Mouse (Mus musculus): ENCODE results near the gene Fam209.

The Fam209 gene

DNA sequence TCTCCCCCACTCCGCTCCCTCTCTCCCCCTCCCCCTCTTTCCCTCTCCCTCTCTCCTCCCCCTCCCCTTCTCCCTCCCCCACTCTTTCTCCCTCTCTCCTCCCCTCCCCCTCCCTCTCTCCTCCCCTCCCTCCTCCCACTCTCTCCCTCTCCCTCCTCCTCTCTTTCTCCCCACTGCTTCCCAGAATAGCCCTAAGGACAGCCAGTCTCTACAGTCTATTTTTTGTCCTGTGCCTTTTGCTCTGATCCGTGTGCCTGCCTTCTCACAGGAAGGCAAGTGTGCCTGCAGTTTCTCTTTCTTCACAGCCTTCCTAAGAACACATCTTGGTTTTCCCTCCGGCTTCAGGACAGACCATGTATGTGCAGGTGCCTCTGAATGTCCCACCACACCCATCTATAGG lies 5.0 kb downstream of the Fam209 start:
- no peak for DNase-seq (ENCODE audit: low spot score in 2 of 2)

DNA sequence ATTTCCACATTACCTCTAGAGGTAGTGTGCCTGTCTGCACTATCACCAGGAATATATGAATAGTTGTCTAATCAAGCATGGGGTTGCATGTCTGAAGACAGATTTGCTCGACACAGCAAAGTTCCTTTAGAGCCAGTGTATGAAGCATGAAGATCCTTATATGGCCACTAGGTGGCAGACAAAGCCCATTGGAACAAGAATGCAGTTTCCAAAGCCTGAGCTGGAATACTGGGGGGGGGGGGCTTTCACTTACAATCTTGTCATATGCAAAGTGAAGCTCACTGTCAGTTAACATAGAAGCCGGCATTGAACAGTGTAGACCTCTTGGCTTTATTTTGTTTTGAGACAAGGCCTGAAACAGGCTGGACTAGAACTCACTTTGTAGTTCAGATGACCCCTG lies 5.5 kb downstream of the Fam209 start:
- peak in 1 of 2 experiments; percentile 45 for DNase-seq (ENCODE audit: low spot score in 2 of 2)

DNA sequence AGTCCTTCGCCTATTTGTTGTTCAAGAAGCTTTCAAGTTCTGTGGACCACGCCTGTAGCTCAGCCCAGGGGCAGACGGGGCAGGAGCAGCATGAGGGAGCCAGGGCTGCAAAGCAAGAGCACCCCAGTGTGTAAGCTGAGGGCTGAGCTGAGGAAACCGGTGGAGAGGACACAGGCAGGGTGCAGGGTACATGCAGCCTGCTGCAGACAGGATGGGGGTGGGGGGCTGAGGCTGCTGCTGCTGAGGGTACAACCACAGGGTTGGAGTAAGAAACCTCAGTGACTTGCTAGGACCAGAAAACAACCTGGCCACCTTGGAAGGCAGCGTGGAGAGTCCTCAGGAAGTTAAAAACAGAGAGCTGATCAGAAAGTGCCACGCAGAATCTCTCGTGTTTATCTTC lies 8.0 kb downstream of the Fam209 start:
- DNase-seq (ENCODE audit: low spot score in 2 of 2), result no peak

DNA sequence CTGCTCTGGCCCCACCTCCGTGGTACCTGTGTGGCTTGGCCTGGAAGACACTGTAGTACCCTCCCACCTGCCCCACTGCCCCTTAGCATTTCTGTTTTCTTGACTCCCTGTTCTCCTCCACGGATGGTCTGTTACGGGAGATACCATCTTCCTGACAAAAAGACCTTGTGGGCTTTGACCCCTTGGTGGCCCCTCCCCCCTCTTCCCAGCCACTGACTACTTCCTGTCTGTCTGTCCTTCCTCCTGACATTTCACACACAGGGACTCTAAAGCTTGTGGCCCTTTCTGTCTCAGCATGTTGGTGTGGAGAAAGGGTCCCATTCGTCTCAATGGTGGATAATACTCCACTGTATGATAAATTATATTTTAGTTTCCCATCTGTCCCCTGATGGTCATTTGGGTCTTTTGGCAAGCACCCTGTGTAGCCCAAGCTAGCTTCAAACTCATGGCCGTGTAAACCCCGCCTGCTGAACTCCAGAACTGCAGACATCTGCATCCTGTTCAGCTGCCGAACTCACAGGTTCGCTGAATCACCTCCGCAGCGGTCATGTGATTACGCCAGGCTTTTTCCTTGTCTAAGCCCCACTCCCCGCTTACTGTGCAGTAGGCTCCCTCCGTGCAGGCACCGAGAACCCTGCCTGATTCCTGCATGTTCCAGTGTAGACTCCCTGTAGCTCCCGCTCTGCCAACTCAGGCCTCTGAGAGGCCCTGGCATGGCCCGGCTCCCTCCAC lies 9.5 kb downstream of the Fam209 start:
- DNase-seq (ENCODE audit: low spot score in 2 of 2), result no peak

DNA sequence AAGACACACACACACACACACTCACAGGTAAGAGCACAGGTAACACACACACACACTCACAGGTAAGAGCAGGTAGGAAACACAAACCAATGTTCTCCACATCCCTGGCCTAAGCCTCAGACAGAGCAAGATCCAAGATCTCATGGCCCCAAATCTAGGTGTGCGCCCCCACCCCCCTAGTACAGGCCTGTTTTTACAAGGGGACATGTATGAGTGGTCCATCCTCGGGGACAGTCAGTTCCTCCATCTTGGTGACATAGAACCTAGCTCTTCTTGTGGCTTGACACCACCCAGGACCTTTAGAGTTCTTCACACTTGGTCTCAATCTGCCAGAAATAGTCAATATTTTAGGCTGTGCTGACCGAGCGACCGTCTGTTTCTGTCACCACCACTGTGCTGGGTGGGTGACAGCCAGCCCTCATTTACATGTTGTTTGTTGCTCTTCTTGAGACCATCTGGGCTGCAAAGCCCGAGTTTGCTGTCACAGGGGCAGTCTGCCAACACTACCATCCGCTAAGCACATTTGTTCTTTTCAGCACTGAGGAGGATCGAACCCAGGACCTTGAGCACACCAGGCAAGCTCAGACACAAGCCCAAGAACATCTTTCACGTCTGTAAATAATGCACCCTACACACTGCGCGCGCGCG lies 11.6 kb downstream of the Fam209 start:
- no peak for DNase-seq (ENCODE audit: low spot score in 2 of 2)

DNA sequence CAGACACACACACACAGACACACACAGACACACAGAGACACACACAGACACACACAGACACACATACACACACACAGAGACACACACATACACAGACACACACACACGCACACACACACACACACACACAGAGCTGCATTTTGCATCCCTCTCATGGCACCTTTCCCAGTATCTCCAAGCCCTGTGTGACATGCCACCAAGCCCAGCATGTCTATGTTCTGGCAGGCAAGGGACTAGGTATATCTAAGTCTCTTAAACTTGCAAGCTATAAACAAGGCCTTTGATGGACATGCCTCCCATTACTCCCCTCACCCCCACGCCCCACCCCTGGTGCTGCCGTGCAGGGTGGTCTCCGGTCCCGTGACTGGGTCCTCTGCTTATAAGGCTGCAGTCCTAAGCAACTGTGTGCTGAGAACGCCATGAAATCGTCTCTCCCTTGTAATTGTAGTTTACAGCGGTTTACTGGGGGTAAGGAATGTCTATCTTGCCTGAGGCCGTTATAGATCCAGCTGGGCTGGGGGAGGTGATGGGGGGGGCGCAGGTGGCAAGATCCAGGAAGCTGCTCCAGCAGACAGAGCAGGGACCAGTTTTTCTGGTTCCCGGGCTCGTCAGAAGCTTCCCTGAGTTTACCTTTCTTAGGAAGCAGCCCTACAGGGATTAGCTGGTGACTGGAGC lies 12.5 kb downstream of the Fam209 start:
- DNase-seq (ENCODE audit: low spot score in 2 of 2), result no peak

DNA sequence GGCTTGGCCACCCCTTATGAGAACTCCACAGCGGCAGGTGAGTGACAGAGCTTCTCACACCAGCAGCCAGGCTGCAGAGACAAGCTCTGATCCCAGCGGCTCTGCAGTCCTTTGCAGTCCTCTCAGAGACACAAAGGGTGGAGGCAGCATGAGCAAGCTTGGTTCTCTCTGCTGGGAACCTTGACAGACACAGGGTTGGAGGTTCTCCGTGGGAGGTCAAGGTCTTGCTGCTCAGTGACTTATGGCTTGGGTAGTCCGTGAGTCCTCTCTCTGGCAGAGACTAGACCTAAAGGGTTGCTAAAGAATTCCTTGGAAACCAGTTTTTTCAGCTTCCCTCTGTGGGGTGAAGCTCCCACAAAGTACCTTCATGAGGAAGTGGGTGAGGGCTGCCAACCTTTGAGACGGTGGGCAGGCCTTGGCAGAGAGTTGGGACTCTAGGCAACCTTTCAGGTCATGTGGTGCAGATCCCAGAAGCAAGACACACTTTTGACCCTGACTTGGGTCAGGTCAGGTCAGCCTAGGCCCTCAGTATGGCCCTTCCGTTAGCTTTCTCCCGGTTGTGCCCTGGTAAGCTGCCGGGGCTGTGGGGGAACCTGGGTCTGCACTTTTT lies 24.5 kb downstream of the Fam209 start:
- DNase-seq (ENCODE audit: low spot score in 2 of 2), result no peak

DNA sequence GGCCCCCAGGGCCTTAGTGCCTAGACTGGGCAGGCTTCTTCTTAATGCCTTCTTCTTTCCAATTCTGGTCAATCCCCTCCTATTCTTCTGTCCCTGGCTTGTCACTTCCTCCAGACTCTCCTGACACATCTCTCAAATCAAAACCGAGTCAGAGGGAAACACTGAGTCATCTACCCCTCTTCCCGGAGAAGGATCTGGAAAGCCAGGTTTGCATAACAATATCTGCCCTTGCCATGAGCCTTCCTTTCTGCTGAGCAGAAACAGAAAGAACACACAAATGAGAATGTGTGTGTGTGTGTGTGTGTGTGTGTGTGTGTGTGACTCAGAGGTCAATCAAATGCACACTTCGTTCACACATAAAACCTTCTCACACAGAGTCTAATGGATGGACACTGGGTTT lies 26.5 kb downstream of the Fam209 start:
- DNase-seq (ENCODE audit: low spot score in 2 of 2), result no peak

DNA sequence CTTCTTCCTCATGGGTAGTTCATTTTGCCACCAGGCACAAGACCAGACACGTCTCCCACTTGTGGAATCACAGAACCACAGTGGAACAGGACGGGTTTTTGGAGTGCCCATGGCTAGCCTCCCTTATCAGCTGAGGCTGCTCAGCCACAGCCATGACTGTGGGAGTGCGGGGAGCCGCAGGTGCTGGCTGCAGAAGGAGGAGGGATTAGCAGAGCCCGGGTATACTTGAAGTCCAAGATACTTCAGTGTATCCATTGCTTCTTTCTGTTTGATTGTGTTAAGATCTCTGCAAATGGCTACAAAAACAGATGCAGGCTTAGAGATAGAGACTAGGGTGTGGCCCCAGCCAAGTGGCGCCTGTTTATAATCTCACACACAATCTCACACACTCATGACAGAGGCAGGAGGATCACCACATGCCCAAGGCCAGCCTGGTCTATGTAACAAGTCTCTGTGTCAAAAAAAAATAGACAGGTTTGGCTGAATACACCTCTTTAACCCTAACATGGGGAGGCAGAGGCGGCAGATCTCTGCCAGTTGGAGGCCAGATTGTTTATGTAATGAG lies 28.5 kb downstream of the Fam209 start:
- DNase-seq (ENCODE audit: low spot score in 2 of 2), result no peak

DNA sequence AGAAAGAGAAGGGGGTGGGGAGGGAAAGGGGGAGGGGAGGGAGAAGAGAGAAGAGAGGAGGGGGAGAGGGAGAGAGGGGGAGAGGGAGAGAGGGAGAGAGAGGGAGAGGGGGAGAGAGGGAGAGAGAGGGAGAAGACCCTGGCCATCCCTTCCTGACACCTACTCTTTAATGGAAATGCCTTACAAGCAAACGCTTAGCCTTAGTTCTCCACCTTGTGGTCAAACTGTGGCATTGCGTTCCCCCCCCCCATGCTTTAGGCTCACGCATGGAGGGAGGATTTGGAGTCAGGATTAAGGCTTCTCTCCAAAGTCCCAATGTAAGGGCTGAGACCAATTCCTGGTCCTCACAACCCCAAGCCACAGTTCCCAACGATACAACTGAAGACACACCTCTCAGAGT lies 29.0 kb downstream of the Fam209 start:
- no peak for DNase-seq (ENCODE audit: low spot score in 2 of 2)

DNA sequence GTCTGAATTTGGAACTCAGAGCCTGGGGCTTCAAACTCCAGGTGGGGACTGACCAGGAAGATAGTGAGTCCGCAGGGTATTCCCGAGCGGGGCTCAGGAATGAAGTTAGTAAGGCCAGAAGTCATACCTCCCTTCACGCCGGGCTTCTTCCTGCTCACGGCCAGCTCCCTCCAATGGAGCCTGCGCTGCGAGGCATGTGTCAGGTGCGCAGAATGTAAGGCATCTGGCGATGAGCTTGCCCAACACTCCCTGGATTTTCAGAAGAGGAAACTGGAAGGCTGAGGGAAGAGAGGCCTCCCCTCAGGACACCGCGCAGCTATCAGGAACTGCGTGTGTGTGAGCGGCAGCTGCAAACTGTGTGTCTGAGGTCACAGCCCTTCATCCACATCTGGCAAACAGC lies 29.8 kb downstream of the Fam209 start:
- no peak for DNase-seq (ENCODE audit: low spot score in 2 of 2)

DNA sequence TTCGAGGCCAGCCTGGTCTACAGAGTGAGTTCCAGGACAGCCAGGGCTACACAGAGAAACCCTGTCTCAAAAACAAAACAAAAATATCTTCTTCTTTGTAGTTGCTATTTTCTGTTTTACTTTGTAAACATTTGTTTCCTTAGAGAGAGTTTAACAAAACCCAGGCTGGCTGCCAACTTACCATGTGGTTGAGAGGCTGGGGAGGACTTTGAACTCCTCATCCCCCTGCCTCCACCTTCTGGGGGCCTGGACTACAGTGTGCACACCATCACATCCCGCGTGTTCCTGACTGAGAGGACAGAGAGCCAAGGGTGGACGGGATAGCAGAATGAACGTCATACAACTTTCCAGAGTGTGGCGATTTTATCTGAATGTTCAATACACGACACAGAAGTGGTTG lies 33.8 kb downstream of the Fam209 start:
- no peak for DNase-seq (ENCODE audit: low spot score in 2 of 2)

DNA sequence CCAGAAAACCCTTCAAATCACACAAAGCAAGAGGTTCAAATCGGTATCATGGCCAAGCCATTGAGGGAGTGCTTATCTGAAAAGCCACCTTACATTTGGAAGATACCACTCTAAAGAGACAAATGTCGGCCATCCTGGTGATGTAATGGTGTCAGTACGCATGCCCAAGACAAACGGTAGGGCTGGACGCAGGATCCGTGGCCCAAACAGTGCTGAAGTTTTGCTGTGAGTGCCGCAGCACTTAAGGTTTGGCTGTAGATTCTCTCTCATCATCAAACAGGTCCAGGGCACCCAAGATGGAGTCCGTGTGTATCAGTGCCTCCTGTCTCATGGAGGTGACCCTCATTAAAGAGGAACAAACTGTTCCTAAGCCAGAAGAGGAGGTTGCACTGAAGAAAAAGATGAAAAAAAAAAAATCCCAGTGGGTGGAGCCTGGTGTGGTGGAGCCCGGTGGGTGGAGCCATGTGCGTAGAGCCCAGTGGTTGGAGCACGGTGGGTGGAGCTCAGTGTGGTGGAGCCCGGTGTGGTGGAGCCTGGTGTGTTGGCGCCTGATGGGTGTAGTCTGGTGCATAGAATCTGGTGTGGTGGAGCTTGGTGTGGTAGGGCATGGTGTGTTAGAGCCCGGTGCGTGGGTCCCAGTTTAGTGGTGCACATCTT lies 37.9 kb downstream of the Fam209 start:
- DNase-seq (ENCODE audit: low spot score in 2 of 2), result no peak

DNA sequence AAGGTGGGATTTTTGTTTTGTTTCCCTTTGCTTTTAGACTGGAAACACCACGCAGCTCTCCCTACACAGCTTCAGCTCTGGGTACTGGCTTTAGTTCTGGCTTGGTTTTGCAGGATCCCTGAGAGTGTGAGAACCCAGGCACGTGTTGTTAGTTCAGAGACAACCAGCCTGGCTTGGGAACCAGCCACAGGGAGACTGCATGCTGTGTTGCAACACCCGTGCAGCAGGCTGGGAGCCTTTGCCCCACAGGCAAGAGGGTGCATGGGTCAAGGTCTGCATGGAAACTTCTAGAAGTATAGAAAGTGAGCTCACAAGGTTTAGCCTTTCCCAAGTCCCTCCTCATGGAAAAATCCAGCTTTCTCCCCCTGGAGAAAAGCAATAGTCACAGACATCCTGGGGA lies 38.6 kb downstream of the Fam209 start:
- no peak for DNase-seq (ENCODE audit: low spot score in 2 of 2)

DNA sequence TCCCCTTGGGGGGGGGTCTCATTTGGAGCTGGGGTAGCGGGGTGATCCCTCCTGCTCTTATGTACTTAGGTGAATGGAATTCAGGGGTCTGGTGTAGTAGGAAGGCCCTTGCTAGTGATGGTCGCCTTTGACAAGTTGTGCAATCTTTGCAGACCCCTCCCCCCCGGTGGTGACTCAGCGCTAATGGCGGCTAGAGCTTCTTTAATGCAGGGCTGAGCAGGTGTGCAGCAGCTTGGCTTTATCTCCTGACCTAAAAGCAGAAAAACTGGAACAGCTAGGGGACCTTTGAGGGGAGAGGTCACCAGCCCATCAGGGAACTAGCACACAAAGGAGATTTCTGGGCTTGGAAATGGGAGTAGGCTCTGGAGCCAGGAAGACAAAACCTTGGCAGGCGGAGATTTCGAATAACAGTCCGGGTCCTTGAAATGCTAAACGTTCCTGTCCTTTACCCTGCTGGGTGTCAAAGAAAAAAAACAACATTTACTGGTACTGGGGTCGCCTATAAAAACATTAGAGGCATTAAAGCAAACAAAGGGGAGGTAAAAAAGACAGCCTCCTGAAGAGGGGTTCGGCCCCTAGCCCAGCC lies 44.2 kb downstream of the Fam209 start:
- DNase-seq (ENCODE audit: low spot score in 2 of 2), result no peak

DNA sequence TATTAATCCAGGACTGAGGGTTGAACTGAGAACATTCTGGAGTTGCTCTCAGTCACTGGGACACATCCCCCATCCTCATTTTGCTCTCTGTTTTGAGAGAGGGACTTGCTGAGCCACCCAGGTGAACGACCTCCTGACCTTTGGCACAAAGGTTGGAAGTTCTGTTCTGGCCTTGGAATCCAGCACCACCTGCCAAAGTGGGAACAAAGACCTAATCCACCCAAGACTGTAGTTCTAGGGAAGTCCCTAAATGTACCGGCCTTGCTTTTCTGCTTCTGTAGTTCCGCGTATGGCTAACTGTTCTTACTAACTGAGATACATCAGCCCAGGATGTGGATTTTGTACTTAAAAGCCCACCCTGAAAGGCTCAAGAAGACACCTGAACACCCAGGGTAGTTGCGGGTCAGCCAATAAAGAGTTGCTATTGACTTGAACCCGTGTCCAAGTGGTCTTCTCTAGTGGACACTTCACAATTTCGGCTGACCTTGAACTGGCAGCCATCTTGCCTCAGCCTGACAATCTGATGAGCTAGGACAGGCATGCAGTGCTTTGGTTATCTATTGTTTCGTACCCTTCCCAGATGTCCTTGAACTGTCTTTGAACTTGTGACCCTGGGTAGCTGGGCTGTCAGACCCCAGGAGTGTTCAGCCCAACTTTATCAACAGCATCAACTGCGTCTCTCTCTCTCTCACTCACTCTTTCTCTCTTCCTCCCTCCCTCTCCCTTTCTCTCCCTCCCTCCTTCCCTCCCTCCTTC lies 48.5 kb downstream of the Fam209 start:
- DNase-seq (ENCODE audit: low spot score in 2 of 2), result no peak

DNA sequence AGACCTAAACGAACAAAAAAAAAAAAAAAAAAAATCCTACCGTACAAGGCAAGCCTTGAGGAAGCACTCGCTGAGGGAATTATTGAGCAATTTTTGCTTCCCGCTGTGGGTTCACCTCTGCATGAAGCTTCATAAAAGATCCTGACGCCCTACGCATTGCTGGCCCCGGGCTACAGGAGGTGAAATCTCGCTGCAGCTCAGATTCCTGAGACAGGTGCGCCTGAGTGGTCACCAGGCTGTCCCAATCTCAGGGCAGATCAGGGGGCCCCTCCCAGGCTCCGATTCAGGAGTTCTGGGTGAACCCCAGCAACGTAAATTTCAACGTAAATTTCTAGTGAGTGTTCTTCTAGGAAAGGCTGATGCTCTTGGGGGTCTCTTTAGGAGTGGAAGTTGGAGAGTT lies 50.2 kb downstream of the Fam209 start:
- DNase-seq (ENCODE audit: low spot score in 2 of 2), result no peak
